Mouse (Mus musculus): ENCODE data around the gene Btbd11. TPM values are rescaled to one million over a fixed set of nuclear protein-coding genes. Genes with fewer than 3 reads are reported as not detected.

Btbd11 gene
- total RNA-seq, 2 experiments from 2014 or later = 0.64 to 0.69 TPM

DNA sequence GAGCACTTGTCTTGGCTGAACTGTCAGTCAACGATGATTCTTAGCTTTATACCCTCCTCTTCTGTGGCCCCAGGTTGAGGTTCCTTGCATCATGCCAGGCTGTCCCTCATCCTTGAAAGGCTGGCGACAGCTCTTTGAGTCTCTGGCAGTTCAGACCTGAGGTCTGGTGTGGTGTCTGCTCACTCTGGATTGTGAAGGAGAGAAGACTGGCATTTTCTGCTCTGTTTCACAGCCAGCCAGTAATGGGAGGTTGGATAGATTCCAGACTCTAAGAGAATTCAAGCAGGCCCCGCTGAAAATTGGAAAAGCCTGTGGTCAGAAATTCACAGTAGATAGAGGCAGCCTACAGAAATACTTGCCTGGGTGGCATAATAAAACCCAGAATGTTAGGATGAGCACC lies 87.3 kb downstream of the Btbd11 start:
- DNase-seq = no peak
- intact Hi-C loops (cut with DNase I) = no loop called here

GRCm38 (mm10) chr10:85475642-85476345 lies 89.2 kb downstream of the Btbd11 start:
- intact Hi-C loops (cut with DNase I) = no loop called here
- no peak for DNase-seq

DNA sequence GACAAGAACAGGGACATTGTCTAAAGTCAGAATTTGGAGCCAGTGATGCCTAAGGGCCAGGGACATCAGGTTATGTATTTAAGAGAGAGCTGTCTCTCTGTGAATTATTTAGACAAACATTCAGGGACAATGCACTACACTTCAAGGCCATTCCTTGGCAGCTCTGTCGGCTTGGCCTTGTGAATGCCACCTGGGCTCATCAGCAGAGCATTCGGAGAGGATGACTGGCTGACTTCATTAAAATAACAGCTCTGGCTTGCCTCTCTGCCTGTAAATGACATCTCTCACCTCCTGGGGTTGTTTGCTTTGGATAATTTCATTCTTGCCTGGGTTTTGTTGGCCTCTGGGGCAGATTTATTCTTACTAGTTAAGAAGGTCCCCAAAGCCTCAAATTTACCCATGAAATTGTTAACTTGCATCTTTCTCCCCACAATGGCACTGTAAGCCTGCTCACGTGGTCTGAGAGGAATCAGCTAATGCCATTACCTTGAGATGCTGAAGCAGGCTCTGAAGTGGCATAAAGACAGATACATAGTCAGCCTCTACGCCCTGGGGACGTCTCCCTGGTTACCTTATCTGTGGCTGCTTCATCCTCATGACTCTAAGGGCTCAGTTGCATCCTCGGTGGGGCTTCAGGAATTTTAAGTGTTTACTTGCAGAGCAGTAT lies 93.5 kb downstream of the Btbd11 start:
- intact Hi-C loops (cut with DNase I) = no loop called here

GRCm38 (mm10) chr10:85481106-85481505 lies 94.5 kb downstream of the Btbd11 start:
- DNase-seq = no peak
- intact Hi-C loops (cut with DNase I) = no loop called here

More for the DNA sequence above, 93.5 kb downstream of the Btbd11 start:
- no peak for DNase-seq

GRCm38 (mm10) chr10:85482064-85482473 lies 95.5 kb downstream of the Btbd11 start:
- intact Hi-C loops (cut with DNase I) = no loop called here

GRCm38 (mm10) chr10:85482480-85482879 lies 95.9 kb downstream of the Btbd11 start:
- no peak for DNase-seq
- intact Hi-C loops (cut with DNase I) = no loop called here

More at GRCm38 (mm10) chr10:85482064-85482473, 95.5 kb downstream of the Btbd11 start:
- DNase-seq = no peak

DNA sequence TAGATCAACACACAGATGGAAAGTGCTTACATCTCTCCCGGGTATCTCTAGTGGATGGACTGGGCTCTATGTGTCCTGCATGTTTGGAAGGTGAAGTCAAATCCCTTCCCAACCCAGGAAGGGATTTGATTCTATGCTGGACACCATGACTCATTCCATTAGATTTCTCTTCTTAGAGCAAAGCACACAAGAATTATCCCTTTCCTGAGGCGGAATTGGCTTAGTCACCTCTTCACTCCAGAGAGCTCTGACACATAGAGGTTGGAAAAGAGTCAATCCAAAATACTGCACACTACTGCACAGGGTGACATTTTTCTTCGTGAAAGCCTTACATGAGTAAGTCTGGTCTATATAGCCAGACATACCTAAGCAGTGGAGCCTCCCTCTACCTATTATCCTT lies 99.8 kb downstream of the Btbd11 start:
- intact Hi-C loops (cut with DNase I) = no loop called here

GRCm38 (mm10) chr10:85492583-85492982 lies 106.0 kb downstream of the Btbd11 start:
- intact Hi-C loops (cut with DNase I) = no loop called here

More for the DNA sequence above, 99.8 kb downstream of the Btbd11 start:
- DNase-seq = no peak

DNA sequence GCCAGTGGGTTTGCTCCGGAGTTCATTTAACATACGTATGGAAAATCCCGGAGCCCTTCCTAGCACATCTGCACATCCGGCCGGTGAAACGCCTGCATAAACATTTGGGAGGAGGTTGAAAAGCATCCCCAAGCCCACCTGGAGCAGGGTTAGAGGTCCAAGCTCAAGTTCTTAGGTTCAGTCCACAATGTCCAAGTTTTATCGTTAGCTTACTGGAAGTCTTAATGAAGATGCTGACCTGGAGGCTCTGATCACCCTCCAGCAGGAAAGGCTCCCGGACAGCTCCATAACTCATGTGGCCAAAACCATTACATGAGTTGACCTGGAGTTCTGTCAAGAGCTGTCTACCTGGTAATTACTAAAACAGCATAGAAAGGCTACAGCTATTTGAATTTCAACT lies 109.7 kb downstream of the Btbd11 start:
- intact Hi-C loops (cut with DNase I) = no loop called here
- no peak for DNase-seq

More at GRCm38 (mm10) chr10:85492583-85492982, 106.0 kb downstream of the Btbd11 start:
- DNase-seq = no peak

GRCm38 (mm10) chr10:85496981-85497380 lies 110.4 kb downstream of the Btbd11 start:
- intact Hi-C loops (cut with DNase I) = no loop called here
- no peak for DNase-seq

GRCm38 (mm10) chr10:85497931-85498330 lies 111.3 kb downstream of the Btbd11 start:
- no peak for DNase-seq
- intact Hi-C loops (cut with DNase I) = no loop called here

GRCm38 (mm10) chr10:85500573-85501155 lies 114.0 kb downstream of the Btbd11 start:
- intact Hi-C loops (cut with DNase I) = no loop called here
- DNase-seq = no peak

DNA sequence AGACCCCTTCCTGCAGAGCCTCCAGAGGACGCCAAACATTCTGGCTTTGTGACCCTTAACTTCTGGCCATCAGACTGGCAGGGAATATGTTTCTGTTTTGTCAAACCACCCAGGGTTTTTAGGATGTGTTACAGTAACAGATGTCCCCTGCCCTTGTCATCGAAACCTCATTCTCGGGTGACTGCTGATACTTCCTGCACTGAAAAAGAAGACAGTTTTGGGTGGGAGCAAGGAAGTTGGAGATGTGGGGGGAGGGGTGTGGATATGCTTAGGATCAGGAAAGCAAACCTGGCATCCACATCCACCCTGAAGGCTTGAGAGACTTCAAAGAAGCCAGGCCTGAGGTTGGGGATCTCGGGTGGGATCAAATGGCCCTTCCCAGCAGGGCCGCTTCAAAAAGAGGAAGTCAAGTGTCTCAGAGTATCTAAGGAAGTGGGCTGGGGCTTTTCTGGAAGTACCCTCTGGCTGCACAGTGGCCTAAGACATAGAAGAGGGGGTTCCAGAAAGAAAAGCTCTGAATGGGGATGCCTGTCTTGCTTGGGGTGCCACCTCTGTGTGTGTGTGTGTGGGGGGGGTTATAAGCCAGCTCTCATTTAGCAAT lies 115.5 kb downstream of the Btbd11 start:
- intact Hi-C loops (cut with DNase I) = no loop called here
- DNase-seq = no peak

- DNase-seq = no peak
Observed at GRCm38 (mm10) chr10:85502656-85503055, 116.0 kb downstream of the Btbd11 start.

DNA sequence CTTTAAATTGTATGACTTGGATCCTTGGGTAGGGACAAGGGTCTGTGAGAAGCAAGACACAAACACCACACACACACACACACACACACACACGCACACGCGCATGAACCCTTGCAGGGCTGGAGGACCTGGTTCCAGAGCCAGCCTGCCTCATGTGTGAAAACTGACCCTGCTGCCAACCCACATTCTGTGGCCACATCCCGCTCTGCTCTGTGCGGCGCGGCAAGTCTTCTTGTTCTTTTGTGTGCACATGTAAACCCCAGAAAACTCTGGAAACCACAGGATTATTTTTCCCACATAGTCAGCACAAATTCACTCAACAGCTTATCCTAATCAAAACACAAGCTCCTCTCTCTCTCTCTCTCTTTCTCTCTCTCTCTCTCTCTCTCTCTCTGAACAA lies 116.8 kb downstream of the Btbd11 start:
- intact Hi-C loops (cut with DNase I) = no loop called here
- no peak for DNase-seq

More at GRCm38 (mm10) chr10:85502656-85503055, 116.0 kb downstream of the Btbd11 start:
- intact Hi-C loops (cut with DNase I) = no loop called here

GRCm38 (mm10) chr10:85507270-85508050 lies 120.8 kb downstream of the Btbd11 start:
- intact Hi-C loops (cut with DNase I) = no loop called here
- DNase-seq = no peak

DNA sequence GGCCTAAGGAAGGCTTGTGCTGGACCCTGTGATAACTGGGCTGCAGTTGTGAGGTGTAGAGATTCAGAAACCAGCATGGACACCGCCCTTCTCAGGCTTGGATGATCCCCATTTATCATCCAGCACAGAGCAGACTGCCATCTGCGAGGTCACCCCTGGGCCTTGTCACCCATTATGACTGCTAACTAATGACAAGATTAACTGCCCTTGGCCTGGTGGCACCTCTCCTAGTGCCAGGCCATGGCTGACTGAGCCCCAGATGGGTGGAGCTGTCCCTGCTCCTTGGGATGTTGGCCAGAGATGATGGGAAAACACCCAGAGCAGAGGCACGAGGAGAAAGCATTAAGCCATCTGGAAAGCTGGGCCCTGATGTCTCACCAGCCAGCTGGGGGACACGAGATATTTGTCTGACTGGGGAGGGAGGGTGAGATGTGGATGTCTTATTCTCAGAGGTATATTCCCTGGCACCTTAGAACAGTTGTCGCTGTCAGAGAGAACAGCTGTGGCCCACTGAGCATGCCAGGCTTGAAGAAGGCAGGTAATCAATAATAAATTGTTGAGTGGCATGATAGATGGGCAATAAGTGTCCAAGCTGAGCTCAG lies 121.7 kb downstream of the Btbd11 start:
- intact Hi-C loops (cut with DNase I) = no loop called here
- peak in 1 of 2 experiments; percentile 30 for DNase-seq

DNA sequence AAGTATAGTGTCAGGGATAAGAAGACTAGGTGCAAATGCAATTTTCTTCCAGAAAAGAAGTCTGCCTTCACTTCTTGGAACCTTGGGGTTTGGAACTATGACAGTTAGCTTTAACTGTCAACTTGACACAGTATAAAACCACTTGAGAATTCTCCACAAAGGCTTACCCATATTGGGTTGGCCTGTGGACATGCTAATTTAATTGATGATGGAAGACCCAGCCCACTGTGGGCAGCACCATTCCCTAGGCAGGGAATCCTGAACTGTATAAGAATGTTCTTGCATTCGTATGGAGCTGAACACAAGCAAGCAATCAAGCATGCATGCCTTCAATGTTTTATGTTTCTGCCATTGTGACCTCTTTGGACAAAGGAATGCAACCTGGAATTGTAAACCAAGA lies 122.4 kb downstream of the Btbd11 start:
- intact Hi-C loops (cut with DNase I) = no loop called here
- no peak for DNase-seq

- intact Hi-C loops (cut with DNase I) = no loop called here
- no peak for DNase-seq
Observed at GRCm38 (mm10) chr10:85510329-85510728, 123.7 kb downstream of the Btbd11 start.

- intact Hi-C loops (cut with DNase I) = no loop called here
- no peak for DNase-seq
Observed at GRCm38 (mm10) chr10:85512808-85513207, 126.2 kb downstream of the Btbd11 start.

All from gastrocnemius, postnatal 36 days (tissue).